Mouse (Mus musculus) kidney, adult 18-20 months (tissue): ENCODE measurements around the gene Actr3.
"Not testable (repeated sequence)": the region's sequence is repeated elsewhere in the genome, so short reads cannot be mapped to it uniquely, and the experiment has no call there.

Experiments
- DNase-seq: peaks from one replicate; pipeline ENCODE4 v3.0.0; 2021

The Actr3 gene

GRCm38 (mm10) chr1:125437927-125438326 lies 2.4 kb upstream of the Actr3 start:
- no peak for DNase-seq

GRCm38 (mm10) chr1:125437161-125437560 lies 1.6 kb upstream of the Actr3 start:
- no peak for DNase-seq

- no peak for DNase-seq
These were observed 534 bp downstream of the Actr3 start for GRCm38 (mm10) chr1:125435018-125435368.

- DNase-seq, result peak; percentile 58
These were observed 984 bp downstream of the Actr3 start for GRCm38 (mm10) chr1:125434485-125435001.

GRCm38 (mm10) chr1:125431286-125431685 lies 4.2 kb downstream of the Actr3 start:
- no peak for DNase-seq

GRCm38 (mm10) chr1:125430737-125431136 lies 4.8 kb downstream of the Actr3 start:
- DNase-seq, result no peak

- DNase-seq, result no peak
These were observed 5.5 kb downstream of the Actr3 start for GRCm38 (mm10) chr1:125429984-125430383.

GRCm38 (mm10) chr1:125428315-125428714 lies 7.2 kb downstream of the Actr3 start:
- DNase-seq, result no peak

- DNase-seq, result no peak
These were observed 9.0 kb downstream of the Actr3 start for GRCm38 (mm10) chr1:125426387-125427045.

- DNase-seq, result no peak
These were observed 15.6 kb downstream of the Actr3 start for GRCm38 (mm10) chr1:125419906-125420305.

GRCm38 (mm10) chr1:125418732-125419131 lies 16.8 kb downstream of the Actr3 start:
- DNase-seq, result no peak

- peak; percentile 31 for DNase-seq
These were observed 28.3 kb downstream of the Actr3 start for GRCm38 (mm10) chr1:125407220-125407619.

- DNase-seq, result no peak
These were observed 40.1 kb downstream of the Actr3 start for GRCm38 (mm10) chr1:125395391-125395790.

GRCm38 (mm10) chr1:125393324-125393723 lies 42.2 kb downstream of the Actr3 start:
- not testable (repeated sequence) for DNase-seq

- DNase-seq, result not testable (repeated sequence)
These were observed 45.3 kb downstream of the Actr3 start for GRCm38 (mm10) chr1:125390065-125390754.

- not testable (repeated sequence) for DNase-seq
These were observed 45.9 kb downstream of the Actr3 start for GRCm38 (mm10) chr1:125389634-125390033.

- no peak for DNase-seq
These were observed 47.2 kb downstream of the Actr3 start for GRCm38 (mm10) chr1:125388370-125388769.

- DNase-seq, result no peak
These were observed 49.3 kb downstream of the Actr3 start for GRCm38 (mm10) chr1:125386217-125386616.

- peak; percentile 13 for DNase-seq
These were observed 52.9 kb downstream of the Actr3 start for GRCm38 (mm10) chr1:125382622-125383021.

- DNase-seq, result no peak
These were observed 56.6 kb downstream of the Actr3 start for GRCm38 (mm10) chr1:125378889-125379288.

GRCm38 (mm10) chr1:125372855-125373254 lies 62.7 kb downstream of the Actr3 start:
- no peak for DNase-seq

- peak; percentile 57 for DNase-seq
These were observed 64.7 kb downstream of the Actr3 start for GRCm38 (mm10) chr1:125370779-125371178.

- DNase-seq, result no peak
These were observed 70.0 kb downstream of the Actr3 start for GRCm38 (mm10) chr1:125365576-125365975.

- DNase-seq, result no peak
These were observed 84.0 kb downstream of the Actr3 start for GRCm38 (mm10) chr1:125351416-125352037.
